Mouse (Mus musculus): ENCODE data around the gene Fzd5.

Fzd5 gene

GRCm38 (mm10) chr1:64684440-64684839 lies 53.1 kb downstream of the Fzd5 start:
- DNase-seq (ENCODE audit: low spot score) = no peak

- no peak for DNase-seq (ENCODE audit: low spot score)
Observed at GRCm38 (mm10) chr1:64683039-64683438, 54.5 kb downstream of the Fzd5 start.

GRCm38 (mm10) chr1:64681499-64681898 lies 56.1 kb downstream of the Fzd5 start:
- no peak for DNase-seq (ENCODE audit: low spot score)
